Mouse (Mus musculus) retina, postnatal 7 days (tissue): Measurements from ENCODE around the gene 4930451I11Rik.

Experiments used
- DNase-seq: peaks from one replicate; pipeline ENCODE4 v3.0.0-alpha.2; 2012; ENCODE audit warnings: low read depth, low spot score

4930451I11Rik gene

GRCm38 (mm10) chr7:126781661-126782370 lies 49.6 kb downstream of the 4930451I11Rik start:
- no peak for DNase-seq

DNA sequence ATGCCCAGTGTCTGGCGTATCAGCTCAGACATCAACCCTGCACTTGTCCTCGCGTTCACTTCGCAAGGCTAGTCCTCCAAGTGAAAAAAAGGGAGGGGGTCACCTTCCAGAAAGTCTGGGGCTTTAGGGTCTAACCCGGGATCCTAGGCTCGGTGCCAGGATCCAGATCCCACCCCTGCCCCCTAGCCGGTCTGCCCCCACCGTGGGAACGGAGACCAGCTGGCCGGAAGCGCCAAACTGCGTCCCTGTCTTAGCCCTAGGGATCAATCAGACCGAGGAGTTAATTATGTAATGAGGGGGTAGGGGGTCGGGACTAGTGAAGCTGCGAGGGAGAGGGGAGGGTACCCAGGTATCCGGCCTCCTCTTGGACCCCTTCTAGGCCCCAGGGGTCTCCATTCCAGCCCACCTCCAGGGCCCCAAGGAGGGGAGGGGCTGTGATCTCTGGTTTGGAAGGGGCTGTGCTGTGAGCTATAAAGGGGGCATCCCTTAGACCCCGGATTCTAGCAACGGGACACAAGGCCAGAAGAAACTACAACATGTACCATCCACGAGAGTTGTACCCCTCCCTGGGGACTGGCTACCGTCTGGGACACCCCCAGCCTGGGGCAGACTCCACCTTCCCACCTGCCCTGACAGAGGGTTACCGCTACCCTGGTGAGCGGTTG lies 50.3 kb downstream of the 4930451I11Rik start, which contains the start of gene Tbx6:
Gene Tbx6, plus strand, starts transcription at position 513 of the 665 bp plus-strand sequence.
- DNase-seq = no peak
